ENCODE assay signal across 14 mouse cellular contexts in genomic region chr6:94357568-94357967, GRCm38 (mm10).
A peak's percentile ranks its signal among the peaks of the same experiment; 100 is the strongest.
DNase-seq lines count a peak whose midpoint lies in the region; ATAC-seq and TF ChIP-seq lines count a peak whose summit lies in the region.
"Had no signal": no experiment of that assay in that cellular context is flagged by ENCODE, and none has a peak within 500 bp of the region (broad histone marks: within the 10 kb centered on the region; RNA-seq: fewer than 3 reads in every experiment).

No protein-coding gene starts in this region.

- ATAC-seq in intestine, embryonic 16.5 days: peak; percentile 52; the same call in 1 of the 2 replicates
- no peak for ATAC-seq in intestine, embryonic 15.5 days
- peak; percentile 77 for ATAC-seq in intestine, postnatal 0 days
- peak; percentile 96 for ATAC-seq in liver, embryonic 13.5 days (ENCODE audit: low read depth)
- ATAC-seq in stomach, postnatal 0 days (ENCODE audit: low FRiP score, low TSS enrichment): peak; percentile 63; the same call in 1 of the 2 replicates
- ATAC-seq in CD4-positive, CD25-positive, alpha-beta regulatory T cell, adult 4 months: no peak
- no peak for ATAC-seq in midbrain, embryonic 14.5 days (ENCODE audit: low FRiP score, low TSS enrichment)

- H3K4me2 ChIP-seq in intestine, embryonic 16.5 days (ENCODE audit: low read depth, low read length): no peak overlapping the region
- H3K4me2 ChIP-seq in intestine, embryonic 15.5 days (replicated peaks): no peak overlapping the region
- H3K4me2 ChIP-seq in intestine, postnatal 0 days (replicated peaks; ENCODE audit: low read depth): no peak overlapping the region
- H3K4me2 ChIP-seq in liver, embryonic 13.5 days: no peak overlapping the region; the same call in 1 of the 2 replicates
- no peak overlapping the region for H3K4me2 ChIP-seq in stomach, postnatal 0 days (replicated peaks; ENCODE audit: low read depth)
- H3K4me2 ChIP-seq in midbrain, embryonic 14.5 days (ENCODE audit: low read length): no peak overlapping the region
- H3K4me2 ChIP-seq: embryonic facial prominence, embryonic 15.5 days; forebrain, embryonic 12.5 days had no signal

- H3K27ac ChIP-seq in intestine, embryonic 16.5 days (ENCODE audit: low read length): no peak overlapping the region
- H3K27ac ChIP-seq in intestine, embryonic 15.5 days: no peak overlapping the region
- no peak overlapping the region for H3K27ac ChIP-seq in intestine, postnatal 0 days (ENCODE audit: low read depth, low read length)
- no peak overlapping the region for H3K27ac ChIP-seq in liver, embryonic 13.5 days
- H3K27ac ChIP-seq in stomach, postnatal 0 days (replicated peaks): no peak overlapping the region
- H3K27ac ChIP-seq in midbrain, embryonic 14.5 days (replicated peaks; ENCODE audit: low read depth, low read length): no peak overlapping the region
- H3K27ac ChIP-seq: embryonic facial prominence, embryonic 15.5 days; forebrain, embryonic 12.5 days; layer of hippocampus, adult 2 months had no signal

- H3K4me3 ChIP-seq in intestine, embryonic 16.5 days (ENCODE audit: low read length): no peak overlapping the region
- H3K4me3 ChIP-seq in intestine, embryonic 15.5 days (replicated peaks): no peak overlapping the region
- H3K4me3 ChIP-seq in intestine, postnatal 0 days (ENCODE audit: low read depth, low read length): no peak overlapping the region
- H3K4me3 ChIP-seq in liver, embryonic 13.5 days (replicated peaks): no peak overlapping the region
- no peak overlapping the region for H3K4me3 ChIP-seq in stomach, postnatal 0 days (ENCODE audit: low read depth, low read length)
- H3K4me3 ChIP-seq in midbrain, embryonic 14.5 days (replicated peaks; ENCODE audit: low read depth, low read length): no peak overlapping the region
- H3K4me3 ChIP-seq: embryonic facial prominence, embryonic 15.5 days; forebrain, embryonic 12.5 days; layer of hippocampus, adult 2 months had no signal

- no peak overlapping the region for H3K9ac ChIP-seq in intestine, embryonic 16.5 days (ENCODE audit: low read depth, low read length)
- H3K9ac ChIP-seq in intestine, embryonic 15.5 days: no peak overlapping the region
- H3K9ac ChIP-seq in intestine, postnatal 0 days (ENCODE audit: low read depth, low read length): no peak overlapping the region
- no peak overlapping the region for H3K9ac ChIP-seq in liver, embryonic 13.5 days
- no peak overlapping the region for H3K9ac ChIP-seq in stomach, postnatal 0 days (ENCODE audit: low read length)
- H3K9ac ChIP-seq in midbrain, embryonic 14.5 days (replicated peaks; ENCODE audit: low read length): no peak overlapping the region
- H3K9ac ChIP-seq: embryonic facial prominence, embryonic 15.5 days; forebrain, embryonic 12.5 days had no signal

- no peaks in the 10 kb centered on the region for H3K9me3 ChIP-seq in intestine, embryonic 16.5 days (ENCODE audit: control insufficient read depth, low read length)
- H3K9me3 ChIP-seq in intestine, embryonic 15.5 days: no peaks in the 10 kb centered on the region
- H3K9me3 ChIP-seq in intestine, postnatal 0 days (ENCODE audit: control insufficient read depth): no peaks in the 10 kb centered on the region
- H3K9me3 ChIP-seq in liver, embryonic 13.5 days (replicated peaks): no peaks in the 10 kb centered on the region
- no peaks in the 10 kb centered on the region for H3K9me3 ChIP-seq in stomach, postnatal 0 days (ENCODE audit: control insufficient read depth, low read length)
- H3K9me3 ChIP-seq in midbrain, embryonic 14.5 days (ENCODE audit: control insufficient read depth, low read length): no peaks in the 10 kb centered on the region
- H3K9me3 ChIP-seq: embryonic facial prominence, embryonic 15.5 days; forebrain, embryonic 12.5 days had no signal

- no peak for TF ChIP-seq CTCF in intestine, postnatal 0 days (IDR thresholded peaks at IDR 0.05; ENCODE audit: low read depth)
- TF ChIP-seq CTCF in stomach, postnatal 0 days (IDR thresholded peaks at IDR 0.05; ENCODE audit: low read depth): no peak

- no peak for TF ChIP-seq EP300 in stomach, postnatal 0 days (optimal IDR thresholded peaks at IDR 0.05)

- H3K36me3 ChIP-seq in intestine, embryonic 16.5 days (ENCODE audit: control insufficient read depth, insufficient read depth, low read length): no peaks in the 10 kb centered on the region
- no peaks in the 10 kb centered on the region for H3K36me3 ChIP-seq in intestine, embryonic 15.5 days
- H3K36me3 ChIP-seq in intestine, postnatal 0 days (ENCODE audit: control insufficient read depth, insufficient read depth): no peaks in the 10 kb centered on the region
- H3K36me3 ChIP-seq in liver, embryonic 13.5 days: no peaks in the 10 kb centered on the region
- no peaks in the 10 kb centered on the region for H3K36me3 ChIP-seq in stomach, postnatal 0 days (ENCODE audit: control insufficient read depth, insufficient read depth, low read length)
- no peaks in the 10 kb centered on the region for H3K36me3 ChIP-seq in midbrain, embryonic 14.5 days (ENCODE audit: control insufficient read depth, insufficient read depth, low read length)
- H3K36me3 ChIP-seq: embryonic facial prominence, embryonic 15.5 days; forebrain, embryonic 12.5 days; G1E had no signal

- DNase-seq in liver, embryonic 13.5 days: peak; percentile 76
- DNase-seq in stomach, postnatal 0 days (ENCODE audit: low spot score): peak; percentile 42
- no peak for DNase-seq in midbrain, embryonic 14.5 days
- DNase-seq: cerebellum, adult 8-10 months; gastrocnemius, postnatal 14 days; thymus, postnatal 25 days had no signal

- 65% methylated on average over 4 of the region's 4 CpGs for WGBS in intestine, embryonic 16.5 days
- WGBS in intestine, embryonic 15.5 days: 65% methylated on average over 4 of the region's 4 CpGs
- 39% methylated on average over 4 of the region's 4 CpGs for whole genome bisulfite sequencing in intestine, postnatal 0 days
- WGBS in liver, embryonic 13.5 days (ENCODE audit: insufficient replicate concordance): 13% methylated on average over 4 of the region's 4 CpGs
- WGBS in stomach, postnatal 0 days: 53% methylated on average over 4 of the region's 4 CpGs
- 74% methylated on average over 4 of the region's 4 CpGs for WGBS in midbrain, embryonic 14.5 days

- peaks cover 6% of the 10 kb centered on the region; the same call in 1 of the 2 replicates for H3K4me1 ChIP-seq in intestine, embryonic 16.5 days (ENCODE audit: control insufficient read depth, insufficient read depth, low read length)
- no peaks in the 10 kb centered on the region for H3K4me1 ChIP-seq in intestine, embryonic 15.5 days (replicated peaks)
- no peaks in the 10 kb centered on the region for H3K4me1 ChIP-seq in intestine, postnatal 0 days (replicated peaks; ENCODE audit: control insufficient read depth, insufficient read depth, low read length)
- peaks cover 20% of the 10 kb centered on the region for H3K4me1 ChIP-seq in liver, embryonic 13.5 days (replicated peaks)
- H3K4me1 ChIP-seq in stomach, postnatal 0 days (replicated peaks; ENCODE audit: control insufficient read depth, insufficient read depth): no peaks in the 10 kb centered on the region
- H3K4me1 ChIP-seq in midbrain, embryonic 14.5 days (ENCODE audit: control insufficient read depth, insufficient read depth, low read length): no peaks in the 10 kb centered on the region
- H3K4me1 ChIP-seq: forebrain, embryonic 12.5 days had no signal

- H3K27me3 ChIP-seq in intestine, embryonic 16.5 days (replicated peaks; ENCODE audit: control insufficient read depth, insufficient read depth, low read length): no peaks in the 10 kb centered on the region
- no peaks in the 10 kb centered on the region for H3K27me3 ChIP-seq in intestine, embryonic 15.5 days (replicated peaks)
- no peaks in the 10 kb centered on the region for H3K27me3 ChIP-seq in intestine, postnatal 0 days (replicated peaks; ENCODE audit: control insufficient read depth, insufficient read depth, low read length)
- no peaks in the 10 kb centered on the region for H3K27me3 ChIP-seq in liver, embryonic 13.5 days
- no peaks in the 10 kb centered on the region for H3K27me3 ChIP-seq in stomach, postnatal 0 days (ENCODE audit: control insufficient read depth, insufficient read depth, low read length)
- no peaks in the 10 kb centered on the region for H3K27me3 ChIP-seq in midbrain, embryonic 14.5 days (ENCODE audit: control insufficient read depth, insufficient read depth, low read length)
- H3K27me3 ChIP-seq: embryonic facial prominence, embryonic 15.5 days; forebrain, embryonic 12.5 days had no signal

Comparison
In these comparisons a context has a peak if more than half of its experiments do, and no peak if none do; other contexts are left out.
1. ATAC-seq: peak in intestine, embryonic 16.5 days (single experiment), intestine, postnatal 0 days (single experiment), liver, embryonic 13.5 days (single experiment) and stomach, postnatal 0 days (single experiment); none in intestine, embryonic 15.5 days (single experiment), CD4-positive, CD25-positive, alpha-beta regulatory T cell, adult 4 months (single experiment) and midbrain, embryonic 14.5 days (single experiment).